Mouse (Mus musculus): ENCODE results near the gene Dnajb11. TPM values are rescaled to one million over a fixed set of nuclear protein-coding genes. Genes with fewer than 3 reads are reported as not detected.

Dnajb11 gene
- polyA plus RNA-seq, 1 experiment from 2014 or later, result 150 TPM

GRCm38 (mm10) chr16:22918034-22918433 is 60.4 kb downstream of the Dnajb11 start, which contains the start of gene Fetub:
Fetub (plus strand) TSS chr16:22918334.
- Histone ChIP-seq H3K36me3 (no peaks in the 10 kb centered on the region), H3K27ac (no peak within 1 kb of the TSS), H3K27me3 (ENCODE audit: insufficient read depth, poor library complexity, severe bottlenecking) (no peaks in the 10 kb centered on the region), H3K9me3 (0 out of 2 replicates have a peak, but pooled peaks cover 2% of the 10 kb centered on the region), H3K4me3 (no peak within 1 kb of the TSS), H3K4me1 (peaks cover 3% of the 10 kb centered on the region; the same call in 1 of the 2 replicates)
- 82% methylated on average over 5 of the region's 5 CpGs for WGBS
- no peak for DNase-seq (ENCODE audit: low spot score)

- Histone ChIP-seq H3K27ac (no peak overlapping the region), H3K36me3 (no peaks in the 10 kb centered on the region), H3K4me1 (peaks cover 3% of the 10 kb centered on the region; the same call in 1 of the 2 replicates), H3K9me3 (0 out of 2 replicates have a peak, but pooled peaks cover 2% of the 10 kb centered on the region), H3K27me3 (ENCODE audit: insufficient read depth, poor library complexity, severe bottlenecking) (no peaks in the 10 kb centered on the region), H3K4me3 (no peak overlapping the region)
- no peak for DNase-seq (ENCODE audit: low spot score)
- WGBS, result 80% methylated on average over 15 of the region's 15 CpGs
Measured at GRCm38 (mm10) chr16:22918664-22919312, 61.1 kb downstream of the Dnajb11 start.

GRCm38 (mm10) chr16:22919971-22920854 is 62.6 kb downstream of the Dnajb11 start:
- 52% methylated on average over 18 of the region's 18 CpGs for WGBS
- peaks cover 3% of the 10 kb centered on the region; the same call in 1 of the 2 replicates for H3K4me1 ChIP-seq
- no peak for DNase-seq (ENCODE audit: low spot score)

GRCm38 (mm10) chr16:22921761-22922160 is 64.1 kb downstream of the Dnajb11 start:
- no peaks in the 10 kb centered on the region for H3K27me3 ChIP-seq (ENCODE audit: insufficient read depth, poor library complexity, severe bottlenecking)
- no peaks in the 10 kb centered on the region for H3K9me3 ChIP-seq
- no peaks in the 10 kb centered on the region for H3K36me3 ChIP-seq
- H3K4me1 ChIP-seq, result peaks cover 3% of the 10 kb centered on the region; the same call in 1 of the 2 replicates
- no peak overlapping the region for H3K27ac ChIP-seq
- no peak for DNase-seq (ENCODE audit: low spot score)
- H3K4me3 ChIP-seq, result no peak overlapping the region
- WGBS, result 91% methylated on average over 5 of the region's 5 CpGs

More at GRCm38 (mm10) chr16:22919971-22920854, 62.6 kb downstream of the Dnajb11 start:
- 0 out of 2 replicates have a peak, but pooled peaks cover 2% of the 10 kb centered on the region for H3K9me3 ChIP-seq
- H3K36me3 ChIP-seq, result no peaks in the 10 kb centered on the region
- no peak overlapping the region for H3K27ac ChIP-seq
- H3K27me3 ChIP-seq (ENCODE audit: insufficient read depth, poor library complexity, severe bottlenecking), result no peaks in the 10 kb centered on the region
- no peak overlapping the region for H3K4me3 ChIP-seq

GRCm38 (mm10) chr16:22922433-22922832 is 64.8 kb downstream of the Dnajb11 start:
- H3K4me3 ChIP-seq, result no peak overlapping the region
- peaks cover 3% of the 10 kb centered on the region; the same call in 1 of the 2 replicates for H3K4me1 ChIP-seq
- WGBS, result 76% methylated on average over 4 of the region's 4 CpGs
- no peaks in the 10 kb centered on the region for H3K27me3 ChIP-seq (ENCODE audit: insufficient read depth, poor library complexity, severe bottlenecking)
- H3K36me3 ChIP-seq, result no peaks in the 10 kb centered on the region
- no peak for DNase-seq (ENCODE audit: low spot score)
- no peaks in the 10 kb centered on the region for H3K9me3 ChIP-seq
- no peak overlapping the region for H3K27ac ChIP-seq

Other genes with a start within 250 kb of the Dnajb11 start
- gene Dgkg, start 200.6 kb upstream of the Dnajb11 start, polyA plus RNA-seq (2016; fragmentation: Nextera tagmentation; extraction: Ambion mirVana), result 0.31 and 0.49 TPM in 2 replicates
- gene Crygs, start 46.3 kb upstream of the Dnajb11 start, polyA plus RNA-seq (2016; fragmentation: Nextera tagmentation; extraction: Ambion mirVana), result 0.15 TPM in 1 of 2 replicates, not detected in the other
- 24.1 and 26.1 TPM in 2 replicates for gene Tbccd1, start 176 bp upstream of the Dnajb11 start, polyA plus RNA-seq (2016; fragmentation: Nextera tagmentation; extraction: Ambion mirVana)
- 0.73 TPM in 1 of 2 replicates, not detected in the other for gene Ahsg, start 33.4 kb downstream of the Dnajb11 start, polyA plus RNA-seq (2016; fragmentation: Nextera tagmentation; extraction: Ambion mirVana)
- gene Fetub, start 60.5 kb downstream of the Dnajb11 start, polyA plus RNA-seq (2016; fragmentation: Nextera tagmentation; extraction: Ambion mirVana), result 0.12 TPM in 1 of 2 replicates, not detected in the other
- 0.08 TPM in 1 of 2 replicates, not detected in the other for gene Hrg, start 93.2 kb downstream of the Dnajb11 start, polyA plus RNA-seq (2016; fragmentation: Nextera tagmentation; extraction: Ambion mirVana)
- gene Kng2, start 171.6 kb downstream of the Dnajb11 start, polyA plus RNA-seq (2016; fragmentation: Nextera tagmentation; extraction: Ambion mirVana), result 0.13 TPM in 1 of 2 replicates, not detected in the other
- 0.20 and 5.1 TPM in 2 replicates for gene Kng1, start 200.0 kb downstream of the Dnajb11 start, polyA plus RNA-seq (2016; fragmentation: Nextera tagmentation; extraction: Ambion mirVana)
- 163 and 184 TPM in 2 replicates for gene Eif4a2, start 249.6 kb downstream of the Dnajb11 start, polyA plus RNA-seq (2016; fragmentation: Nextera tagmentation; extraction: Ambion mirVana)